Mouse (Mus musculus) C2C12 (cell line): Measurements from ENCODE around the gene Rnf225. TPM values are rescaled to one million over a fixed set of nuclear protein-coding genes. Genes with fewer than 3 reads are reported as not detected.

Experiments used
- H3K27me3 ChIP-seq: one replicate; pipeline ENCODE4 v1.6.1; 2011; ENCODE audit not compliant: control insufficient read depth, insufficient read depth, insufficient read length
- H3K36me3 ChIP-seq: one replicate; pipeline ENCODE4 v1.6.1; 2011; ENCODE audit not compliant: control insufficient read depth, insufficient read depth
- H3K4me3 ChIP-seq: one replicate; pipeline ENCODE4 v1.5.1; 2011; ENCODE audit warnings: mild to moderate bottlenecking, control low read depth; ENCODE audit not compliant: poor library complexity, insufficient read depth, severe bottlenecking
- H3K79me2 ChIP-seq: one replicate; pipeline ENCODE4 v1.6.1; 2011; ENCODE audit not compliant: control insufficient read depth, insufficient read depth
- H3K79me3 ChIP-seq: one replicate; pipeline ENCODE4 v1.6.1; 2011; ENCODE audit warnings: low read depth, control low read depth
- H3ac ChIP-seq: one replicate; pipeline ENCODE3; 2011; ENCODE audit warnings: low read depth; ENCODE audit not compliant: control insufficient read depth, insufficient read length
- CEBPB ChIP-seq: IDR thresholded peaks from one replicate; pipeline ENCODE4 v1.6.1; 2011; ENCODE audit warnings: low read depth, mild to moderate bottlenecking, control low read depth, moderate library complexity
- CTCF ChIP-seq: IDR thresholded peaks from one replicate; pipeline ENCODE4 v1.5.1; 2011; ENCODE audit not compliant: control insufficient read depth, insufficient read depth, insufficient read length
- FOSL1 ChIP-seq: IDR thresholded peaks from one replicate; pipeline ENCODE4 v1.8.0; 2011; ENCODE audit warnings: mild to moderate bottlenecking, low read length; ENCODE audit not compliant: poor library complexity, insufficient read depth, severe bottlenecking
- MAX ChIP-seq: IDR thresholded peaks from one replicate; pipeline ENCODE4 v1.6.1; 2011; ENCODE audit warnings: mild to moderate bottlenecking, control low read depth
- MYOD1 ChIP-seq: IDR thresholded peaks from one replicate; pipeline ENCODE4 v1.6.1; 2011; ENCODE audit warnings: low read depth; ENCODE audit not compliant: control insufficient read depth, insufficient read length
- MYOG ChIP-seq: IDR thresholded peaks from one replicate; pipeline ENCODE4 v1.6.1; 2011; ENCODE audit not compliant: control insufficient read depth, insufficient read length; ENCODE audit errors: extremely low read depth
- USF1 ChIP-seq: IDR thresholded peaks from one replicate; pipeline ENCODE4 v1.6.1; 2011; ENCODE audit warnings: low read depth, mild to moderate bottlenecking, control low read depth, moderate library complexity
- polyA plus RNA-seq: library from polyadenylated mRNA; unstranded; fragments of >200 nt; fragmentation: generic; extraction: Trizol; gene quantifications from one replicate; pipeline ENCODE4 v1.2.1, GENCODE M21; 2012; ENCODE audit warnings: missing spikeins

Rnf225 gene
- polyA plus RNA-seq, 1 experiment = 1.6 TPM

DNA sequence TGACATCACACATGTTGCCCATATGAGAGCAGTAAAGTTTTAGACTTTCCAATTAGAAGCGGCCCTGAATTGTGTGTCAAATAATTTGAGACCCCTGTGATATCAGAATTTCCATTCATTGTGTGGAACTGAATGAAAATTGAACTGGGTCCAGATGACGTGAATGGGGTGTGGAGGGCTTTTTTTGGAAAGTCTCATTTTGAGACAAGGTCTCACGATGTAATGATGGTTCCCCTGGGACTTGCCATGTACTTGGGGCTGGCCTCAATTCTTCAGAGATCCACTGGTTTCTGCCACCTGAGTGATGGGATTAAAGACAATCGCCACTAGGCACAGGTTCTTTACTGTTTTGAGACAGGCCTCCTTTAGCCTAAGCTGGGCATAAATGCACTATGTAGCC, 13.4 kb downstream of the Rnf225 start:
- TF ChIP-seq MYOD1 (no peak), MYOG (no peak), MAX (no peak), CEBPB (no peak), FOSL1 (no peak)
- H3K79me3 ChIP-seq = no peaks in the 10 kb centered on the region
- H3K79me2 ChIP-seq = no peaks in the 10 kb centered on the region
- H3K4me3 ChIP-seq = no peak overlapping the region
- no peaks in the 10 kb centered on the region for H3K36me3 ChIP-seq
- H3K27me3 ChIP-seq = no peaks in the 10 kb centered on the region
- no peak overlapping the region for H3ac ChIP-seq

DNA sequence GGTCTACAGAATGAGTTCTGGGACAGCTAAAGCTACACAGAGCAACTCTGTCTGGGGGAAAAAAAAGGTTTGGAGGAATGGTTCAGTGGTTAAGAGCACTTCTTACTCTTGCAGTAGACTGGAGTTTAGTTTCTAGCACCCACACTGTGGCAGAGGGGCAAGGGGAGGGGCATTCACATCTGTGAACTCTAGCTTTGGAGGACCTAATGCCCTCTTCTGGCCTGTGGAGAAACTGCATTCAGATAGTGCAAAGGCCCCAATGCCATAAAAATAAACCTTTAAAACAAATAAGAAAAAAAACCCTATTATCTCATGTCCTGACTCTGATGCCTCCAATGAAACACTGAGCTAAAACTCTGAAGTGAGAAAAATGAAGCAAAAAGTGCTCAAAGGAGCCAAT, 16.3 kb downstream of the Rnf225 start:
- Histone ChIP-seq H3K4me3 (no peak overlapping the region), H3K36me3 (no peaks in the 10 kb centered on the region), H3K79me3 (no peaks in the 10 kb centered on the region), H3K27me3 (no peaks in the 10 kb centered on the region), H3ac (no peak overlapping the region), H3K79me2 (no peaks in the 10 kb centered on the region)
- TF ChIP-seq CTCF (no peak), CEBPB (no peak), MAX (no peak), MYOD1 (no peak), FOSL1 (no peak), USF1 (no peak), MYOG (no peak)

DNA sequence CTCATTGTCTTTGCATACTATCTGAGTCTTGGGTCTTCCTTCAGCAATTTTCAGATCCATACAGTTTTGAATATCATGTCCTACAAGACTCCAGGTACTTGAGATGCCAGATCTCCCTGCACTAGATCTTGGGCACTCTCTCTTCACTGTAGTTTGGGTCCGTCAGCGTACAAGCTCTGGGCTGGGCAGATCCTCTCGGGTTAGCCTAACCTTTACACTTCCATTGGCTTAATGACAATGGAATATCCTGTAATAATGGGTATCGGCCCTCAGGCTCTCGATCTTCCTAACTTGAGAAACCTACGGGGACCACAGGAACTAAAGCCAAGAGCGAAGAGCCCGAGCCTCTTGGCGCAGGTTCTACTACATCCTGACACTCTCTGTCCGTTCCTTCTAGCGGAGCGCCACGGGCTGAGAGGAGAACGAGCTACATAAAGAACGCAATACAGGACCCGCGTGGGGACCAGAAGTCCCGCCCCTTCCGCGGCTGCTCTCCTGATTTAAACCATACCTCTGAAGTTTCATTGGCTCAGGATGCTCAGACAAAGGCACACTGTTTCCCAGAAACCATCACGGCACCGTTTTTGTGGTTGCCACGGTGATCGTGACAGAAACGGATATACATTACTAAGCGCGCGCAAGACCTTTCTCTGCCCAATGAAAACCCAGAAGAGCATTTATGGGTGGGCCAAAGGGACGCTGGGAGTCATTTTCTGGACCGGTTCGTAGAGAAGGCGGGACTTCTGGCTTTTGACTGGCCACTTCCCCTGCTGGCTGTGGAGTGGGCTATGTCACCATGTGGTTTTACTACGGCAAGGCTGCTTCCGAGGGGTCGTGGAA, 22.0 kb downstream of the Rnf225 start:
- no peaks in the 10 kb centered on the region for H3K36me3 ChIP-seq
- no peaks in the 10 kb centered on the region for H3K27me3 ChIP-seq
- TF ChIP-seq USF1 = no peak
- no peak for TF ChIP-seq FOSL1
- TF ChIP-seq MAX = no peak
- no peak for TF ChIP-seq MYOG
- TF ChIP-seq CTCF = no peak
- no peak for TF ChIP-seq CEBPB
- TF ChIP-seq MYOD1 = no peak
- no peaks in the 10 kb centered on the region for H3K79me2 ChIP-seq
- H3K4me3 ChIP-seq = peak overlapping the region; percentile 28
- H3ac ChIP-seq = peak overlapping the region; percentile 49
- H3K79me3 ChIP-seq = no peaks in the 10 kb centered on the region

DNA sequence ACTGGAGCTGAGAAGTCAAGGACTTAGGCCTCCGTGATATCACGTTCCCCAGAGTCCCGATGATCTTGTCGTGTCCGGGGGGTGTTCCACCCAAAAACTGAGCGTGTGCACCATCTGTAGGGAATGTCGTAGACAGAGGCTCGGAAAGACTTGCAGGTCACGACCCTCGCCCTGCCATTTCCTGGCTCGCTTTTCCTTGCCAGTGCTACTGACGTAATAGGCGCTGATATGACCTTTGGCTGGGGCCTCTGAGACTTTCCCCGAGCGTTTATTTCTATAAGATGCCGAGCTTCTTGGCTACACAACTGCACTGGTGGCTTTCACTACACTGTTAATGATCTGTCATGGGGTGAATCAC, 22.6 kb downstream of the Rnf225 start:
- Histone ChIP-seq H3K36me3 (no peaks in the 10 kb centered on the region), H3K27me3 (no peaks in the 10 kb centered on the region), H3K4me3 (peak overlapping the region; percentile 28), H3K79me3 (no peaks in the 10 kb centered on the region), H3K79me2 (no peaks in the 10 kb centered on the region), H3ac (peak overlapping the region; percentile 45)
- no peak for TF ChIP-seq MAX
- TF ChIP-seq FOSL1 = no peak
- TF ChIP-seq MYOG = no peak
- no peak for TF ChIP-seq MYOD1
- TF ChIP-seq USF1 = no peak
- TF ChIP-seq CTCF = no peak
- TF ChIP-seq CEBPB = no peak

DNA sequence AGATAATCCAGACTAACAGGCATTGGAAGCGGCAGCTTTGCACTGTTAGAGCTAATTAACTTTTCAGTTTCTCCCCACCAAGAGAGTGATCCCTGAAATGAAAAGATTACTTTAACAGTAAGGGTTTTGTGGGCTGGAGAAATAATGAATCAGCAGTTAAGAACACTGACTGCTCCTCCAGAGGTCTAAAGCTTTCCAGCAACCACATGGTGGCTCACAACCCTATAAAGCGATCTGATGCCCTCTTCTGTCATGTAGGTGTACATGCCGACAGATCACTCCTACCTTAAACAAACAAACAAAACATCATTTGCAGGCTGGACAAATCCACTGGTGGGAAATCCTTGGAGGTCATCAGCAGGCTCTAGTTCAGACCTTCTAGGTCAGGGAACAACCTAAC, 27.7 kb downstream of the Rnf225 start:
- Histone ChIP-seq H3K79me2 (no peaks in the 10 kb centered on the region), H3K79me3 (no peaks in the 10 kb centered on the region), H3ac (no peak overlapping the region), H3K36me3 (no peaks in the 10 kb centered on the region), H3K27me3 (no peaks in the 10 kb centered on the region), H3K4me3 (no peak overlapping the region)
- TF ChIP-seq USF1 (no peak), MYOG (no peak), CEBPB (no peak), MYOD1 (no peak), CTCF (no peak), FOSL1 (no peak), MAX (no peak)

DNA sequence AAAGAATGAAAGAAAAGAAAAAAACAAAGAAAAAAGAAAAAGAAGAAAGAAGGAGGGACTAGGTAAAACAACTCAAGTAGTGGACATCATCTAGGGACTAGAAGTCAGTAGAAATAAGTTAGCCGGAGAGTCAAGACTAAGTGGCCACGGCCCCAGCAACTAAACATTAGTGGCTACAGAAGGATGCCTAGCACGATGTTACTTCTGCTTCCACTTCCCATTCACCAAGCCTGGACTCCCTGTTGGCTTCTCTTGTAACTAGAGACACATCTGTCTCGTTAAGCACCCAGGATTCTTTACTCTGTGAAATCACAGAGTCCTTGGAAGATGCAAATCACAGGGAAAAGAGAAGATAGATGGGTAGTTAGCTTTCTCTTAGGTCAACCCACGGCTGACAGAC, 30.3 kb downstream of the Rnf225 start:
- TF ChIP-seq MYOD1 = no peak
- TF ChIP-seq CEBPB = no peak
- no peak for TF ChIP-seq FOSL1
- TF ChIP-seq USF1 = no peak
- TF ChIP-seq MAX = no peak
- no peak for TF ChIP-seq MYOG
- no peak for TF ChIP-seq CTCF
- H3K79me2 ChIP-seq = no peaks in the 10 kb centered on the region
- no peaks in the 10 kb centered on the region for H3K36me3 ChIP-seq
- no peak overlapping the region for H3K4me3 ChIP-seq
- no peaks in the 10 kb centered on the region for H3K27me3 ChIP-seq
- no peak overlapping the region for H3ac ChIP-seq
- H3K79me3 ChIP-seq = no peaks in the 10 kb centered on the region
